Mouse (Mus musculus) right cerebral cortex, adult 2 months (tissue): ENCODE data around the gene Olfr152.
A peak's percentile ranks its signal among the peaks of the same experiment; 100 is the strongest.

Source experiments
- DNase-seq, 2 experiments: peaks; one replicate each; pipeline ENCODE4 v3.0.0; 2021 to 2022; ENCODE audit warnings: low spot score in 2 of 2

Gene Olfr152

DNA sequence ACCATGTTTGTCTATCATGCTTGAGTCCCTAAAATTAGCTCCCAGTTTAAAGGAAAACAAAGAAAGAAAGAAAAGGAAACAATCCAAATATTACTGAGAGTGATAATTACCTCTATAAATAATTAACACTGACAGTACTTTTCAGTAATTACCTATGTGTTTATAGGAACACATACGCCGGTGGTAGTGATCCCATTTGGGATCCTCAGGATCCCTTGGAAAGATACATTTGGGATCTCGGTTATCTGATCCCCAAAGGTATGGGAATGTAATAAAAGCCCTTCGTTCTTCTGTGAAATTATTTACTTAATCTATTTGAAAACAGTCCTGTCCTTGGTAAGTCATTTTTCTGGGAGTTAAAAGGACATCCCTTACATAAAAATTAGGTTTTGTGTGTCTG, at the start of gene Olfr152:
Gene Olfr152 (plus strand): TSS at position 301 of the 400 bp plus-strand sequence.
- no peak for DNase-seq

DNA sequence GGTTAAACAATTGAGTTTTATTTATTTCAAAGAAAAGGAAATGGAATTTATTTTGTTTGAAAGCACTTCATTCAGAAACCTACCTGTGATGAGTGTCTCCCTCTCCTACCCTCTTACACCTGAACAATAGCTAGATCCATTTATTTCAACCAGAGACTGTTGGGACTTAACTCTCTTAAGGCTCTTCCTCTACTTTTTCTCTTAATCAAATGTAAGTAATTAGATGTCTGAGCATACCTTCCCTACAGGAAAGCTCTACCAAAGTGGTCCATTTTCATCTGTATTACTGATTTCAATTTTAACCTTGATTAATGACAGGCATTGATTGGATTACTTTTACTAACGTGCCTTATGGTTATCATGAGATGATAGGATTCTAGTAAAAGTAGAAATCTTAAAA, 39.4 kb upstream of the Olfr152 start, which contains the start of gene Olfr1138:
Gene Olfr1138 (minus strand): TSS at position 101 of the 400 bp plus-strand sequence.
- DNase-seq = no peak

DNA sequence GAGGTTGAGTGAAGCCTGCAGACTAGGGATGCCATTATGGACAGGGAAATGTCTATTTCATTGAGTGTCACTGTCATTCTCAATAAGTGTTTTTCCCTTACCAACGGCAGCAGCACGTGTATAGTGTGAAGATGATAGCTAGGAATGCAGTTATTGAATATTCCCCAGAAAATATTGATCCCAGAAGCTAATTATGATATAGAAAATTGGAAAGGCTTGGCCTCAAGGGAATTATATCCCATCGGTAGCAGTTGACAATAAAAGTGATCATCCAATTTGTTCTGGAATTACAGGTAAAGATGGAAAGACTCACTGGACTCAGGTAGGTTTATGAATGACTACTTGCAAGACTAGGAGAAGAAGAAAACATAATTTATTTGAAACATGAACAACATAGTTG, 35.8 kb upstream of the Olfr152 start, which contains the start of gene Olfr1140:
Gene Olfr1140 (plus strand): TSS at position 301 of the 400 bp plus-strand sequence.
- DNase-seq = no peak

DNA sequence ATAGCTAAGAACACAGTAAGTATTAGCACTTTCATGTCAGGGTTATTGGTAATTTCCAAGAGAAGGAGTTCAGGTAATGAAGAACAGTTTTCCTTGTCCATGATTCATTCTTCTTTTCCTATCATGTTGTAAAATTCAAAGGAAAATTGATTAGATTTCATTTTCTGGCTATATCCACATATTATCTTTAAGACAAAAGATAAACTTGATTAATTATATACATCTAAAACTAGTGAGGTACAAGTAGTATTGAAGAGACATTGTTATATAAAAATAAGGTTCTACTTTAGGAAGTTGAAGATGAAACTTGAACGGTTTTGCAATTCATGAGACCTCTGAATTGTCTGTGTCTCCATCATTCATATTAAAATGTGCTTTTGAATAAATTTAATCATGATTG, 25.4 kb upstream of the Olfr152 start, which contains the start of gene Olfr1141:
Gene Olfr1141 (minus strand): TSS at position 101 of the 400 bp plus-strand sequence.
- no peak for DNase-seq

DNA sequence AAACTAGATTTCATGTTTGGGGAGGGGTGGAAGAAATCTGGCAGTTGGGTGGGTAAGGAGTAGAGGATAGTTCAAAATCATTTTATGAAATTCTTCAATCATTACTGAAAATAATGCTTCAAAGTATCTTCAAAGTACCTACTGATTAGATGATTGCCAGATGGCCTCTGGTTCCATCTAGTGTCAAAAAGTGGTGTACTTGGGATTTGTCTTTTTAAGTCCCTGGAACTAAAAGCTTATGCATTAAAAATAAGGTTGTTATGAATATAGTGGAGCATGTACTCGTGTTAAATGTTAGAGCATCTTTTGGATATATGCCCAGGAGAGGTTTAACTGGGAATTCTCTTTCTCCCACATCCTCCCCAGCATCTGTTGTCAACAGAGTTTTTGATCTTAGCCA, 3.1 kb upstream of the Olfr152 start:
- DNase-seq = peak; percentile 4 to 7

DNA sequence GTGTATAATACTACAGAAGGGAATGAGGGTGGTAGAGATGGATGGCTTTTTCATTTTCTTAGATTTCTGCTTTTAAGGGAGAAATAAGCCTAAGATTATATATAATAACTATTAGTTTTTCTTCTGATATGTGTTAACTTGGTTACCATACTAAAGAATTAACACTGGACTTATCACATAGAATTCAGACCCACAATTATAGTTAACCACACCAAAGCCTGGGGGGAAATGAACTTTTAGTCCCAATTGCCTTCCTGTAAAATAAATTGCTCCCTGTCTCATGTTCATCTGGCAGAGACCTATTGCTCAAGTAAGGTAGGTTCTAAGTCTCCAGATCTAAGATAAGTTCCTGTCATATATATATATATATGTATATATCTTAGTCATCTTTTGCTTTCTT, 21.0 kb downstream of the Olfr152 start, which contains the start of gene Olfr1143:
Gene Olfr1143 (plus strand): TSS at position 301 of the 400 bp plus-strand sequence.
- no peak for DNase-seq

DNA sequence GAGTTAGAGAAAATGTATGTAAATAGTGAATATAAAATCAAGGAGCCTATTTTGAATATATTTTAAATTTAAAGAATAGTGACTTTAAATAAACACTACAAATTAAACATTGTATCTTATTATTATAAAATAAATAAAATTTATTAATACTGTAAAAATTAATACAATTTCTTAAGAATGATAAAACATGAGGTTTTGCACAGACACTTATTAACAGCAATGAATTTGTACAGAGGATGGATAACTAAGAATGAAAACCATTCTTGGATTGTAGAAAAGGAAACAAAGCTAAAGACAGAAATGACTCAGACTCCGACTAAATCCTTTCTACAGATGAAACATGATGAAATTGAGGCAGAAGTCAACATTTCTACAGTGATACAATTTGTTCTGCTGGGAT, 30.2 kb downstream of the Olfr152 start, which contains the start of gene Olfr1145:
Gene Olfr1145 (plus strand): TSS at position 301 of the 400 bp plus-strand sequence.
- no peak for DNase-seq

DNA sequence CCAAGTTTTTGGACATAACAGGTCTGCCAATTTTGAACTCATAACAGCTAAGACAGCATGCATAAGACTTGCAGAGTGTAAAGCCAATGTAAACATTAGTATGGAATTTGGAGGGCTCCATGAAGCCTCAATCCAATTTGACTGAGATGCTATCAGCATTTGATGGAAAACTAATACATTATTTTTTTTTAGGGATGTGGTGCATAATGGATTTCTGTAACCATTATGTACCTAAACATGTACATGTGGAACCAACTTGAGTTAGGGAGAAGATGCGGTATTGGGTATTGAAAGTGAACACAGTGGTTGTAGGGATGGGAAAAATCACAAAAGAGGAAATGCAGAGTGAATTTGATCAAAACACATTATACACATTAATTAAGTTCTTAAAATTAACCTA, 51.0 kb downstream of the Olfr152 start, which contains the start of gene Olfr1148:
Gene Olfr1148 (plus strand): TSS at position 301 of the 400 bp plus-strand sequence.
- no peak for DNase-seq
